ENCODE assay signal across 22 mouse cellular contexts in genomic region chr2:31857180-31857579, GRCm38 (mm10). TPM values are rescaled to one million over a fixed set of nuclear protein-coding genes. Genes with fewer than 3 reads are reported as not detected.
DNase-seq lines count a peak whose midpoint lies in the region; ATAC-seq and TF ChIP-seq lines count a peak whose summit lies in the region.
"Had no signal": no experiment of that assay in that cellular context is flagged by ENCODE, and none has a peak within 500 bp of the region (broad histone marks: within the 10 kb centered on the region; RNA-seq: fewer than 3 reads in every experiment).

No protein-coding gene starts in this region.

- TF ChIP-seq EP300 in lung, postnatal 0 days (IDR thresholded peaks at IDR 0.05), result no peak

- H3K4me3 ChIP-seq in forebrain, postnatal 0 days (ENCODE audit: low read depth, low read length), result no peak overlapping the region
- no peak overlapping the region for H3K4me3 ChIP-seq in forebrain, embryonic 15.5 days
- no peak overlapping the region for H3K4me3 ChIP-seq in lung, embryonic 14.5 days (ENCODE audit: low read depth, low read length)
- no peak overlapping the region for H3K4me3 ChIP-seq in lung, postnatal 0 days (ENCODE audit: low read depth, low read length)
- no peak overlapping the region for H3K4me3 ChIP-seq in hindbrain, embryonic 16.5 days (ENCODE audit: low read length)
- H3K4me3 ChIP-seq: erythroblast, embryonic 14.5 days; gastrocnemius, adult 2 months; heart, embryonic 15.5 days; hindbrain, embryonic 12.5 days; liver, embryonic 15.5 days; midbrain, embryonic 15.5 days had no signal

- ATAC-seq in forebrain, postnatal 0 days, result no peak
- ATAC-seq in forebrain, embryonic 15.5 days (replicated peaks), result no peak
- ATAC-seq in lung, embryonic 14.5 days (ENCODE audit: insufficient read depth), result peak; percentile 58; the same call in 1 of the 2 replicates
- no peak for ATAC-seq in lung, postnatal 0 days
- no peak for ATAC-seq in hindbrain, embryonic 16.5 days
- ATAC-seq: CD4-positive, CD25-positive, alpha-beta regulatory T cell, adult 4 months; intestine, embryonic 16.5 days; midbrain, embryonic 15.5 days had no signal

- no peaks in the 10 kb centered on the region; the same call in 1 of the 2 replicates for H3K27me3 ChIP-seq in forebrain, postnatal 0 days (ENCODE audit: insufficient read depth, low read length)
- peaks cover 5% of the 10 kb centered on the region; the same call in 1 of the 2 replicates for H3K27me3 ChIP-seq in forebrain, embryonic 15.5 days
- no peaks in the 10 kb centered on the region for H3K27me3 ChIP-seq in lung, embryonic 14.5 days (ENCODE audit: insufficient read depth, low read length)
- no peaks in the 10 kb centered on the region for H3K27me3 ChIP-seq in lung, postnatal 0 days (replicated peaks; ENCODE audit: insufficient read depth, low read length)
- no peaks in the 10 kb centered on the region for H3K27me3 ChIP-seq in hindbrain, embryonic 16.5 days (replicated peaks; ENCODE audit: control insufficient read depth, insufficient read depth, low read length)
- H3K27me3 ChIP-seq: midbrain, embryonic 15.5 days had no signal

- no peak overlapping the region for H3K27ac ChIP-seq in forebrain, postnatal 0 days (ENCODE audit: low read depth, low read length)
- H3K27ac ChIP-seq in forebrain, embryonic 15.5 days (replicated peaks), result no peak overlapping the region
- H3K27ac ChIP-seq in lung, embryonic 14.5 days (ENCODE audit: low read depth), result no peak overlapping the region
- no peak overlapping the region for H3K27ac ChIP-seq in lung, postnatal 0 days (ENCODE audit: low read length)
- H3K27ac ChIP-seq in hindbrain, embryonic 16.5 days (ENCODE audit: low read depth, low read length), result no peak overlapping the region
- H3K27ac ChIP-seq: gastrocnemius, adult 2 months; heart, embryonic 15.5 days; hindbrain, embryonic 12.5 days; kidney, postnatal 0 days; liver, embryonic 15.5 days; midbrain, embryonic 15.5 days had no signal

- no peak for TF ChIP-seq CTCF in forebrain, postnatal 0 days (IDR thresholded peaks at IDR 0.05; ENCODE audit: low read depth)
- no peak for TF ChIP-seq CTCF in lung, embryonic 14.5 days (IDR thresholded peaks at IDR 0.05; ENCODE audit: low read depth)
- TF ChIP-seq CTCF in lung, postnatal 0 days (IDR thresholded peaks at IDR 0.05), result no peak

- H3K9me3 ChIP-seq in forebrain, postnatal 0 days (ENCODE audit: low read length), result no peaks in the 10 kb centered on the region
- H3K9me3 ChIP-seq in forebrain, embryonic 15.5 days, result no peaks in the 10 kb centered on the region
- H3K9me3 ChIP-seq in lung, embryonic 14.5 days (ENCODE audit: low read depth, low read length), result no peaks in the 10 kb centered on the region
- no peaks in the 10 kb centered on the region for H3K9me3 ChIP-seq in lung, postnatal 0 days (ENCODE audit: low read length)
- no peaks in the 10 kb centered on the region for H3K9me3 ChIP-seq in hindbrain, embryonic 16.5 days (ENCODE audit: control insufficient read depth, low read length)
- H3K9me3 ChIP-seq: G1E; heart, embryonic 15.5 days; hindbrain, embryonic 12.5 days; liver, embryonic 15.5 days; midbrain, embryonic 15.5 days had no signal

- WGBS in forebrain, postnatal 0 days, result 37% methylated on average over 6 of the region's 6 CpGs
- WGBS in forebrain, embryonic 15.5 days, result 38% methylated on average over 6 of the region's 6 CpGs
- 50% methylated on average over 6 of the region's 6 CpGs for WGBS in lung, embryonic 14.5 days
- WGBS in lung, postnatal 0 days, result 28% methylated on average over 6 of the region's 6 CpGs
- 45% methylated on average over 6 of the region's 6 CpGs for WGBS in hindbrain, embryonic 16.5 days

- H3K36me3 ChIP-seq in forebrain, postnatal 0 days (ENCODE audit: insufficient read depth), result no peaks in the 10 kb centered on the region
- H3K36me3 ChIP-seq in forebrain, embryonic 15.5 days, result no peaks in the 10 kb centered on the region
- H3K36me3 ChIP-seq in lung, embryonic 14.5 days (ENCODE audit: insufficient read depth), result no peaks in the 10 kb centered on the region
- H3K36me3 ChIP-seq in lung, postnatal 0 days (ENCODE audit: insufficient read depth, low read length), result no peaks in the 10 kb centered on the region
- no peaks in the 10 kb centered on the region for H3K36me3 ChIP-seq in hindbrain, embryonic 16.5 days (ENCODE audit: control insufficient read depth, insufficient read depth, low read length)
- H3K36me3 ChIP-seq: G1E; heart, embryonic 15.5 days; hindbrain, embryonic 12.5 days; liver, embryonic 15.5 days; midbrain, embryonic 15.5 days had no signal

- peaks cover 5% of the 10 kb centered on the region; the same call in 1 of the 2 replicates for H3K4me1 ChIP-seq in forebrain, postnatal 0 days (ENCODE audit: insufficient read depth)
- peaks cover 14% of the 10 kb centered on the region for H3K4me1 ChIP-seq in forebrain, embryonic 15.5 days
- no peaks in the 10 kb centered on the region; the same call in 1 of the 2 replicates for H3K4me1 ChIP-seq in lung, embryonic 14.5 days (ENCODE audit: insufficient read depth)
- H3K4me1 ChIP-seq in lung, postnatal 0 days (ENCODE audit: insufficient read depth, low read depth, low read length), result peaks cover 7% of the 10 kb centered on the region; the same call in 1 of the 2 replicates
- peaks cover 17% of the 10 kb centered on the region; the same call in 1 of the 2 replicates for H3K4me1 ChIP-seq in hindbrain, embryonic 16.5 days (ENCODE audit: control insufficient read depth, insufficient read depth, low read depth, low read length)

- peak; percentile 78 for DNase-seq in adrenal gland, postnatal 10 days
- no peak for DNase-seq in adrenal gland, adult 2 months
- peak; percentile 31 for DNase-seq in forebrain, postnatal 0 days
- peak; percentile 80 for DNase-seq in lung, embryonic 14.5 days
- DNase-seq in lung, postnatal 0 days (ENCODE audit: low spot score), result no peak
- DNase-seq in NIH3T3 (ENCODE audit: low read depth), result peak; percentile 17
- DNase-seq: gastrocnemius, adult 2 months; thymus, postnatal 14 days had no signal

- no peak overlapping the region for H3K9ac ChIP-seq in forebrain, postnatal 0 days
- H3K9ac ChIP-seq in forebrain, embryonic 15.5 days (replicated peaks), result no peak overlapping the region
- H3K9ac ChIP-seq in lung, embryonic 14.5 days, result no peak overlapping the region
- H3K9ac ChIP-seq in lung, postnatal 0 days (replicated peaks; ENCODE audit: low read depth), result no peak overlapping the region
- no peak overlapping the region for H3K9ac ChIP-seq in hindbrain, embryonic 16.5 days (ENCODE audit: low read depth, low read length)
- H3K9ac ChIP-seq: heart, embryonic 15.5 days; hindbrain, embryonic 12.5 days; liver, embryonic 15.5 days; midbrain, embryonic 15.5 days had no signal

- no peak overlapping the region for H3K4me2 ChIP-seq in forebrain, postnatal 0 days (ENCODE audit: low read depth)
- H3K4me2 ChIP-seq in forebrain, embryonic 15.5 days (replicated peaks), result no peak overlapping the region
- no peak overlapping the region for H3K4me2 ChIP-seq in lung, embryonic 14.5 days
- no peak overlapping the region for H3K4me2 ChIP-seq in lung, postnatal 0 days (replicated peaks; ENCODE audit: low read depth, low read length)
- no peak overlapping the region for H3K4me2 ChIP-seq in hindbrain, embryonic 16.5 days (ENCODE audit: low read length)
- H3K4me2 ChIP-seq: heart, embryonic 15.5 days; hindbrain, embryonic 12.5 days; liver, embryonic 15.5 days; midbrain, embryonic 15.5 days had no signal

RNA-seq across cellular contexts. Expression of gene Fibcd1, which starts 11.4 kb away (rescaled TPM):
- under 1 TPM; 0.27 to 0.39 TPM for total RNA-seq in adrenal gland, postnatal 10 days (2021)
- total RNA-seq in adrenal gland, adult 2 months (2021), result not detected
- 0.06 and 0.07 TPM in 2 replicates for polyA plus RNA-seq in adrenal gland, adult 2 months (2012; rRNA removed)
- total RNA-seq in forebrain, postnatal 0 days (2014; rRNA removed), result 8.9 and 12.7 TPM in 2 replicates
- polyA plus RNA-seq in forebrain, postnatal 0 days (2015; fragmentation: Nextera tagmentation; extraction: Ambion mirVana), result 5.7 and 8.5 TPM in 2 replicates
- polyA plus RNA-seq in forebrain, embryonic 15.5 days (2015; fragmentation: Nextera tagmentation; extraction: Ambion mirVana), result 3.2 TPM in 2 replicates
- 0.07 TPM in 1 of 2 replicates, not detected in the other for polyA plus RNA-seq in lung, embryonic 14.5 days (2014; fragmentation: Nextera tagmentation; extraction: Ambion mirVana)
- 0.02 and 0.08 TPM in 2 replicates for polyA plus RNA-seq in lung, postnatal 0 days (2015; fragmentation: Nextera tagmentation; extraction: Ambion mirVana)
- 7.1 and 8.6 TPM in 2 replicates for polyA plus RNA-seq in hindbrain, embryonic 16.5 days (2015; fragmentation: Nextera tagmentation; extraction: Ambion mirVana)
- total RNA-seq: common myeloid progenitor, adult 5-6 weeks; gastrocnemius, adult 2 months; heart, adult 18-20 months; megakaryocyte progenitor cell, adult 5-6 weeks had no signal
- polyA plus RNA-seq: erythroblast, embryonic 14.5 days; G1E; heart, embryonic 15.5 days; liver, embryonic 15.5 days had no signal

RNA-seq across cellular contexts. Expression of gene Lamc3, which starts 29.9 kb away (rescaled TPM):
- total RNA-seq in adrenal gland, postnatal 10 days (2021), result 10 to 100 TPM; 11.3 to 11.4 TPM
- 10 to 100 TPM; 12.2 to 17.1 TPM for total RNA-seq in adrenal gland, adult 2 months (2021)
- 23.4 and 25.0 TPM in 2 replicates for polyA plus RNA-seq in adrenal gland, adult 2 months (2012; rRNA removed)
- total RNA-seq in forebrain, postnatal 0 days (2014; rRNA removed), result 6.2 and 11.0 TPM in 2 replicates
- 1.9 and 2.5 TPM in 2 replicates for polyA plus RNA-seq in forebrain, postnatal 0 days (2015; fragmentation: Nextera tagmentation; extraction: Ambion mirVana)
- 2.9 TPM in 2 replicates for polyA plus RNA-seq in forebrain, embryonic 15.5 days (2015; fragmentation: Nextera tagmentation; extraction: Ambion mirVana)
- polyA plus RNA-seq in lung, embryonic 14.5 days (2014; fragmentation: Nextera tagmentation; extraction: Ambion mirVana), result 0.80 and 0.87 TPM in 2 replicates
- polyA plus RNA-seq in lung, postnatal 0 days (2015; fragmentation: Nextera tagmentation; extraction: Ambion mirVana), result 2.9 and 3.4 TPM in 2 replicates
- polyA plus RNA-seq in hindbrain, embryonic 16.5 days (2015; fragmentation: Nextera tagmentation; extraction: Ambion mirVana), result 3.2 and 5.8 TPM in 2 replicates
- total RNA-seq: G1E; megakaryocyte progenitor cell, adult 5-6 weeks had no signal
- polyA plus RNA-seq: CD4-positive, CD25-positive, alpha-beta regulatory T cell, adult 4 months; erythroblast, embryonic 14.5 days; G1E; liver, embryonic 15.5 days had no signal

RNA-seq across cellular contexts. Expression of gene Qrfp, which starts 46.8 kb away (rescaled TPM):
- total RNA-seq in adrenal gland, postnatal 10 days (2021), result not detected
- total RNA-seq in adrenal gland, adult 2 months (2021), result not detected
- polyA plus RNA-seq in adrenal gland, adult 2 months (2012; rRNA removed), result not detected in 2 replicates
- 0.08 and 0.19 TPM in 2 replicates for total RNA-seq in forebrain, postnatal 0 days (2014; rRNA removed)
- polyA plus RNA-seq in forebrain, postnatal 0 days (2015; fragmentation: Nextera tagmentation; extraction: Ambion mirVana), result 0.06 TPM in 1 of 2 replicates, not detected in the other
- polyA plus RNA-seq in forebrain, embryonic 15.5 days (2015; fragmentation: Nextera tagmentation; extraction: Ambion mirVana), result 0.08 and 0.20 TPM in 2 replicates
- 0.12 TPM in 1 of 2 replicates, not detected in the other for polyA plus RNA-seq in lung, embryonic 14.5 days (2014; fragmentation: Nextera tagmentation; extraction: Ambion mirVana)
- polyA plus RNA-seq in lung, postnatal 0 days (2015; fragmentation: Nextera tagmentation; extraction: Ambion mirVana), result 0.04 and 0.13 TPM in 2 replicates
- polyA plus RNA-seq in hindbrain, embryonic 16.5 days (2015; fragmentation: Nextera tagmentation; extraction: Ambion mirVana), result 0.09 TPM in 1 of 2 replicates, not detected in the other
- total RNA-seq: gastrocnemius, adult 2 months; megakaryocyte progenitor cell, adult 5-6 weeks had no signal
- polyA plus RNA-seq: erythroblast, embryonic 14.5 days; G1E; intestine, embryonic 16.5 days had no signal

Comparison
In these comparisons a context has a peak if more than half of its experiments do, and no peak if none do; other contexts are left out.
1. DNase-seq: peak in adrenal gland, postnatal 10 days (single experiment), forebrain, postnatal 0 days (single experiment), lung, embryonic 14.5 days (single experiment) and NIH3T3 (single experiment); none in adrenal gland, adult 2 months (single experiment) and lung, postnatal 0 days (single experiment).